Mouse (Mus musculus): ENCODE measurements at regions not wholly inside any gene's neighbourhood (a gene's known extent, or its start where the extent isn't known, plus 50 kb on each side); places are given as distances from the start of the nearest gene placed in this dataset.

GRCm38 (mm10) chr4:58643371-58643770, 89.7 kb upstream of the Lpar1 start:
- WGBS, result 50% methylated on average over 4 of the region's 4 CpGs
- no peak for ATAC-seq (ENCODE audit: insufficient read depth, low FRiP score)
- Histone ChIP-seq H3K27ac (ENCODE audit: low read length) (no peak overlapping the region), H3K9me3 (replicated peaks; ENCODE audit: control insufficient read depth, low read length) (no peaks in the 10 kb centered on the region), H3K27me3 (ENCODE audit: control insufficient read depth, insufficient read depth, low read length) (no peaks in the 10 kb centered on the region), H3K4me1 (ENCODE audit: control insufficient read depth, insufficient read depth, low read length) (no peaks in the 10 kb centered on the region), H3K4me3 (replicated peaks; ENCODE audit: low read length) (no peak overlapping the region), H3K36me3 (ENCODE audit: control insufficient read depth, insufficient read depth, low read length) (no peaks in the 10 kb centered on the region), H3K9ac (ENCODE audit: low read length) (no peak overlapping the region), H3K4me2 (ENCODE audit: low read depth, low read length) (no peak overlapping the region)

- H3K27me3 ChIP-seq (ENCODE audit: control insufficient read depth, insufficient read depth, low read length), result no peaks in the 10 kb centered on the region
- H3K4me2 ChIP-seq (ENCODE audit: low read depth, low read length), result no peak overlapping the region
- no peak overlapping the region for H3K27ac ChIP-seq (ENCODE audit: low read length)
- no peak for ATAC-seq (ENCODE audit: insufficient read depth, low FRiP score)
- no peaks in the 10 kb centered on the region for H3K36me3 ChIP-seq (ENCODE audit: control insufficient read depth, insufficient read depth, low read length)
- WGBS, result 73% methylated on average over 10 of the region's 10 CpGs
- no peaks in the 10 kb centered on the region for H3K9me3 ChIP-seq (replicated peaks; ENCODE audit: control insufficient read depth, low read length)
- H3K4me1 ChIP-seq (ENCODE audit: control insufficient read depth, insufficient read depth, low read length), result no peaks in the 10 kb centered on the region
- H3K9ac ChIP-seq (ENCODE audit: low read length), result no peak overlapping the region
- H3K4me3 ChIP-seq (replicated peaks; ENCODE audit: low read length), result no peak overlapping the region
Measured at GRCm38 (mm10) chr4:58642236-58642635, 88.5 kb upstream of the Lpar1 start.

- no peak for ATAC-seq (ENCODE audit: insufficient read depth, low FRiP score)
- no peak overlapping the region for H3K4me3 ChIP-seq (replicated peaks; ENCODE audit: low read length)
- H3K36me3 ChIP-seq (ENCODE audit: control insufficient read depth, insufficient read depth, low read length), result no peaks in the 10 kb centered on the region
- no peak overlapping the region for H3K27ac ChIP-seq (ENCODE audit: low read length)
- H3K4me2 ChIP-seq (ENCODE audit: low read depth, low read length), result no peak overlapping the region
- H3K4me1 ChIP-seq (ENCODE audit: control insufficient read depth, insufficient read depth, low read length), result no peaks in the 10 kb centered on the region
- H3K27me3 ChIP-seq (ENCODE audit: control insufficient read depth, insufficient read depth, low read length), result no peaks in the 10 kb centered on the region
- no peak overlapping the region for H3K9ac ChIP-seq (ENCODE audit: low read length)
- WGBS, result 84% methylated on average over 1 of the region's 1 CpGs
- no peaks in the 10 kb centered on the region; the same call in 1 of the 2 replicates for H3K9me3 ChIP-seq (replicated peaks; ENCODE audit: control insufficient read depth, low read length)
Measured at GRCm38 (mm10) chr4:58632696-58633095, 79.0 kb upstream of the Lpar1 start.

GRCm38 (mm10) chr4:58631415-58631814, 77.7 kb upstream of the Lpar1 start:
- Histone ChIP-seq H3K4me3 (replicated peaks; ENCODE audit: low read length) (no peak overlapping the region), H3K4me1 (ENCODE audit: control insufficient read depth, insufficient read depth, low read length) (no peaks in the 10 kb centered on the region), H3K27me3 (ENCODE audit: control insufficient read depth, insufficient read depth, low read length) (no peaks in the 10 kb centered on the region), H3K9me3 (replicated peaks; ENCODE audit: control insufficient read depth, low read length) (no peaks in the 10 kb centered on the region; the same call in 1 of the 2 replicates), H3K9ac (ENCODE audit: low read length) (no peak overlapping the region), H3K27ac (ENCODE audit: low read length) (no peak overlapping the region), H3K36me3 (ENCODE audit: control insufficient read depth, insufficient read depth, low read length) (no peaks in the 10 kb centered on the region), H3K4me2 (ENCODE audit: low read depth, low read length) (no peak overlapping the region)
- 65% methylated on average over 4 of the region's 4 CpGs for WGBS
- no peak for ATAC-seq (ENCODE audit: insufficient read depth, low FRiP score)

GRCm38 (mm10) chr4:58627021-58627420, 73.3 kb upstream of the Lpar1 start:
- no peaks in the 10 kb centered on the region; the same call in 1 of the 2 replicates for H3K9me3 ChIP-seq (replicated peaks; ENCODE audit: control insufficient read depth, low read length)
- H3K9ac ChIP-seq (ENCODE audit: low read length), result no peak overlapping the region
- no peak overlapping the region for H3K27ac ChIP-seq (ENCODE audit: low read length)
- H3K4me2 ChIP-seq (ENCODE audit: low read depth, low read length), result no peak overlapping the region
- no peaks in the 10 kb centered on the region for H3K36me3 ChIP-seq (ENCODE audit: control insufficient read depth, insufficient read depth, low read length)
- no peaks in the 10 kb centered on the region for H3K4me1 ChIP-seq (ENCODE audit: control insufficient read depth, insufficient read depth, low read length)
- no peak overlapping the region for H3K4me3 ChIP-seq (replicated peaks; ENCODE audit: low read length)
- ATAC-seq (ENCODE audit: insufficient read depth, low FRiP score), result no peak
- no peaks in the 10 kb centered on the region for H3K27me3 ChIP-seq (ENCODE audit: control insufficient read depth, insufficient read depth, low read length)
- 54% methylated on average over 7 of the region's 7 CpGs for WGBS

- Histone ChIP-seq H3K9me3 (replicated peaks; ENCODE audit: control insufficient read depth, low read length) (no peaks in the 10 kb centered on the region), H3K9ac (ENCODE audit: low read length) (no peak overlapping the region), H3K27me3 (ENCODE audit: control insufficient read depth, insufficient read depth, low read length) (no peaks in the 10 kb centered on the region), H3K4me2 (ENCODE audit: low read depth, low read length) (no peak overlapping the region), H3K4me3 (replicated peaks; ENCODE audit: low read length) (no peak overlapping the region), H3K4me1 (ENCODE audit: control insufficient read depth, insufficient read depth, low read length) (no peaks in the 10 kb centered on the region), H3K27ac (ENCODE audit: low read length) (no peak overlapping the region), H3K36me3 (ENCODE audit: control insufficient read depth, insufficient read depth, low read length) (no peaks in the 10 kb centered on the region)
- 83% methylated on average over 3 of the region's 3 CpGs for WGBS
- no peak for ATAC-seq (ENCODE audit: insufficient read depth, low FRiP score)
Measured at GRCm38 (mm10) chr4:58624059-58624458, 70.4 kb upstream of the Lpar1 start.

GRCm38 (mm10) chr4:58620641-58621040, 66.9 kb upstream of the Lpar1 start:
- no peak overlapping the region for H3K4me3 ChIP-seq (replicated peaks; ENCODE audit: low read length)
- H3K27me3 ChIP-seq (ENCODE audit: control insufficient read depth, insufficient read depth, low read length), result no peaks in the 10 kb centered on the region
- no peak overlapping the region for H3K9ac ChIP-seq (ENCODE audit: low read length)
- 91% methylated on average over 3 of the region's 3 CpGs for WGBS
- H3K4me1 ChIP-seq (ENCODE audit: control insufficient read depth, insufficient read depth, low read length), result no peaks in the 10 kb centered on the region
- no peaks in the 10 kb centered on the region for H3K36me3 ChIP-seq (ENCODE audit: control insufficient read depth, insufficient read depth, low read length)
- no peaks in the 10 kb centered on the region for H3K9me3 ChIP-seq (replicated peaks; ENCODE audit: control insufficient read depth, low read length)
- H3K27ac ChIP-seq (ENCODE audit: low read length), result no peak overlapping the region
- no peak for ATAC-seq (ENCODE audit: insufficient read depth, low FRiP score)
- H3K4me2 ChIP-seq (ENCODE audit: low read depth, low read length), result no peak overlapping the region

GRCm38 (mm10) chr4:58617261-58617660, 63.6 kb upstream of the Lpar1 start:
- no peaks in the 10 kb centered on the region for H3K27me3 ChIP-seq (ENCODE audit: control insufficient read depth, insufficient read depth, low read length)
- H3K36me3 ChIP-seq (ENCODE audit: control insufficient read depth, insufficient read depth, low read length), result no peaks in the 10 kb centered on the region
- no peak overlapping the region for H3K27ac ChIP-seq (ENCODE audit: low read length)
- no peaks in the 10 kb centered on the region for H3K9me3 ChIP-seq (replicated peaks; ENCODE audit: control insufficient read depth, low read length)
- WGBS, result 69% methylated on average over 3 of the region's 3 CpGs
- H3K4me3 ChIP-seq (replicated peaks; ENCODE audit: low read length), result no peak overlapping the region
- no peak for ATAC-seq (ENCODE audit: insufficient read depth, low FRiP score)
- H3K9ac ChIP-seq (ENCODE audit: low read length), result no peak overlapping the region
- no peaks in the 10 kb centered on the region for H3K4me1 ChIP-seq (ENCODE audit: control insufficient read depth, insufficient read depth, low read length)
- H3K4me2 ChIP-seq (ENCODE audit: low read depth, low read length), result no peak overlapping the region

GRCm38 (mm10) chr4:58613536-58613935, 59.8 kb upstream of the Lpar1 start:
- no peak for ATAC-seq (ENCODE audit: insufficient read depth, low FRiP score)
- no peak overlapping the region for H3K4me2 ChIP-seq (ENCODE audit: low read depth, low read length)
- no peak overlapping the region for H3K27ac ChIP-seq (ENCODE audit: low read length)
- no peaks in the 10 kb centered on the region for H3K27me3 ChIP-seq (ENCODE audit: control insufficient read depth, insufficient read depth, low read length)
- WGBS, result 45% methylated on average over 6 of the region's 6 CpGs
- H3K9ac ChIP-seq (ENCODE audit: low read length), result no peak overlapping the region
- H3K36me3 ChIP-seq (ENCODE audit: control insufficient read depth, insufficient read depth, low read length), result no peaks in the 10 kb centered on the region
- H3K4me3 ChIP-seq (replicated peaks; ENCODE audit: low read length), result no peak overlapping the region
- H3K9me3 ChIP-seq (replicated peaks; ENCODE audit: control insufficient read depth, low read length), result no peaks in the 10 kb centered on the region
- H3K4me1 ChIP-seq (ENCODE audit: control insufficient read depth, insufficient read depth, low read length), result no peaks in the 10 kb centered on the region

GRCm38 (mm10) chr4:58613022-58613421, 59.3 kb upstream of the Lpar1 start:
- Histone ChIP-seq H3K4me3 (replicated peaks; ENCODE audit: low read length) (no peak overlapping the region), H3K27ac (ENCODE audit: low read length) (no peak overlapping the region), H3K4me1 (ENCODE audit: control insufficient read depth, insufficient read depth, low read length) (no peaks in the 10 kb centered on the region), H3K9ac (ENCODE audit: low read length) (no peak overlapping the region), H3K4me2 (ENCODE audit: low read depth, low read length) (no peak overlapping the region), H3K9me3 (replicated peaks; ENCODE audit: control insufficient read depth, low read length) (no peaks in the 10 kb centered on the region), H3K27me3 (ENCODE audit: control insufficient read depth, insufficient read depth, low read length) (no peaks in the 10 kb centered on the region), H3K36me3 (ENCODE audit: control insufficient read depth, insufficient read depth, low read length) (no peaks in the 10 kb centered on the region)
- 68% methylated on average over 3 of the region's 3 CpGs for WGBS
- no peak for ATAC-seq (ENCODE audit: insufficient read depth, low FRiP score)
